10 mouse cellular contexts compared by ENCODE assay signal in the genomic region with DNA sequence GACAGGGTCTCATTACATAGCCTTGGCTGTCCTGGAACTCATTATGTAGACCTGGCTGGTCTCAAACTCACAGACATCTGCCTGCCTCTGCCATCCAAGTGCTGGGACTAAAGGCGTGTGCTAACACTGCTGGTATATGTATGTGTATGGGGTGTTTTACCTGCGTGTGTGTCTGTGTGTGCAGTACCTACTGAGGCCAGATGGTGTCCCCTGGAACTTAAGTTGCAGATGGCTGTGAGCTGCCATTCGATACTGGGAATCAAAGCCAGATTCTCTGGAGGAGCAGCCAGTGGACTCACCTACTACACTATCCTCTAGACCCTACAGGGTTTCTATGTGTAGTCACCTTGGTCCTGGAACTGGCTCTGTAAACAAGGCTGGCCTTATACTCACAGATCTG. TPM values are rescaled to one million over a fixed set of nuclear protein-coding genes. Genes with fewer than 3 reads are reported as not detected.
DNase-seq lines count a peak whose midpoint lies in the region; ATAC-seq and TF ChIP-seq lines count a peak whose summit lies in the region.
"Had no signal": no experiment of that assay in that cellular context is flagged by ENCODE, and none has a peak within 500 bp of the region (broad histone marks: within the 10 kb centered on the region; RNA-seq: fewer than 3 reads in every experiment).

No protein-coding gene starts in this region.

- peaks cover 26% of the 10 kb centered on the region for H3K4me1 ChIP-seq in hindbrain, embryonic 10.5 days (replicated peaks)
- H3K4me1 ChIP-seq in hindbrain, embryonic 12.5 days, result peaks cover 20% of the 10 kb centered on the region
- H3K4me1 ChIP-seq in G1E (ENCODE audit: insufficient read depth, low read depth, low read length), result peaks cover 50% of the 10 kb centered on the region

- TF ChIP-seq CTCF in G1E (IDR thresholded peaks at IDR 0.05; ENCODE audit: low read depth, low read length), result peak; percentile 54

- peaks cover 64% of the 10 kb centered on the region for H3K36me3 ChIP-seq in hindbrain, embryonic 10.5 days
- peaks cover 52% of the 10 kb centered on the region for H3K36me3 ChIP-seq in hindbrain, embryonic 12.5 days
- H3K36me3 ChIP-seq in G1E (replicated peaks), result peaks cover 69% of the 10 kb centered on the region

- no peaks in the 10 kb centered on the region for H3K9me3 ChIP-seq in hindbrain, embryonic 10.5 days
- H3K9me3 ChIP-seq in hindbrain, embryonic 12.5 days (replicated peaks), result no peaks in the 10 kb centered on the region
- H3K9me3 ChIP-seq in G1E (replicated peaks), result no peaks in the 10 kb centered on the region

- 79% methylated on average over 3 of the region's 3 CpGs for WGBS in hindbrain, embryonic 10.5 days
- 73% methylated on average over 3 of the region's 3 CpGs for WGBS in hindbrain, embryonic 12.5 days

- H3K4me2 ChIP-seq in hindbrain, embryonic 12.5 days (replicated peaks), result no peak overlapping the region

- H3K27ac ChIP-seq in hindbrain, embryonic 10.5 days, result no peak overlapping the region
- no peak overlapping the region for H3K27ac ChIP-seq in hindbrain, embryonic 12.5 days

- no peak for ATAC-seq in hindbrain, embryonic 12.5 days (ENCODE audit: low FRiP score)
- no peak for ATAC-seq in G1E (ENCODE audit: extremely low read depth, insufficient number of reproducible peaks, low FRiP score, poor library complexity, severe bottlenecking)

- no peak overlapping the region for H3K4me3 ChIP-seq in hindbrain, embryonic 10.5 days
- no peak overlapping the region for H3K4me3 ChIP-seq in hindbrain, embryonic 12.5 days
- no peak overlapping the region for H3K4me3 ChIP-seq in G1E (ENCODE audit: low read depth, low read length)

- no peaks in the 10 kb centered on the region for H3K27me3 ChIP-seq in hindbrain, embryonic 10.5 days (ENCODE audit: insufficient read depth, poor library complexity, severe bottlenecking)
- H3K27me3 ChIP-seq in hindbrain, embryonic 12.5 days, result no peaks in the 10 kb centered on the region
- no peaks in the 10 kb centered on the region for H3K27me3 ChIP-seq in G1E (ENCODE audit: insufficient read depth, low read length)

- no peak overlapping the region for H3K9ac ChIP-seq in hindbrain, embryonic 12.5 days

- DNase-seq in hindbrain, embryonic 10.5 days (ENCODE audit: low spot score), result peak; percentile 32
- DNase-seq in 416B (ENCODE audit: low read depth), result peak; percentile 70
- DNase-seq in G1E (ENCODE audit: low spot score), result no peak
- DNase-seq in kidney, adult 8-10 months, result peak; percentile 34 to 67
- DNase-seq in ovary, adult 18-20 months (ENCODE audit: low spot score), result no peak
- DNase-seq in gastrocnemius, postnatal 10 days, result no peak
- no peak for DNase-seq in heart, adult 9 months (ENCODE audit: low spot score in 2 of 2)

RNA-seq across cellular contexts. Expression of a gene that starts 3.8 kb away (rescaled TPM):
- polyA plus RNA-seq in hindbrain, embryonic 10.5 days (2016; fragmentation: Nextera tagmentation; extraction: Ambion mirVana), result 80.7 and 93.1 TPM in 2 replicates
- 103 and 107 TPM in 2 replicates for polyA plus RNA-seq in hindbrain, embryonic 12.5 days (2016; fragmentation: Nextera tagmentation; extraction: Ambion mirVana)
- total RNA-seq in G1E (2014; fragmentation: Nextera tagmentation), result 68.8 and 98.0 TPM in 2 replicates
- total RNA-seq in G1E (2017), result 19.8 and 30.8 TPM in 2 replicates
- polyA plus RNA-seq in G1E (2012), result 92.1 and 98.8 TPM in 2 replicates
- 10 to 100 TPM; 59.0 to 65.0 TPM for total RNA-seq in gastrocnemius, postnatal 10 days (2021)

RNA-seq across cellular contexts. Expression of a gene that starts 17.5 kb away (rescaled TPM):
- polyA plus RNA-seq in hindbrain, embryonic 10.5 days (2016; fragmentation: Nextera tagmentation; extraction: Ambion mirVana), result 0.08 TPM in 1 of 2 replicates, not detected in the other
- polyA plus RNA-seq in hindbrain, embryonic 12.5 days (2016; fragmentation: Nextera tagmentation; extraction: Ambion mirVana), result not detected in 2 replicates
- total RNA-seq in G1E (2014; fragmentation: Nextera tagmentation) (not detected in 2 replicates), G1E (2017) (not detected in 2 replicates)
- 0.29 and 0.44 TPM in 2 replicates for polyA plus RNA-seq in G1E (2012)
- total RNA-seq in gastrocnemius, postnatal 10 days (2021), result not detected
- total RNA-seq: common myeloid progenitor, adult 5-6 weeks had no signal
- polyA plus RNA-seq: neural tube, embryonic 11.5 days had no signal

RNA-seq across cellular contexts. Expression of a gene that starts 29.6 kb away (rescaled TPM):
- polyA plus RNA-seq in hindbrain, embryonic 10.5 days (2016; fragmentation: Nextera tagmentation; extraction: Ambion mirVana), result 24.4 and 28.4 TPM in 2 replicates
- polyA plus RNA-seq in hindbrain, embryonic 12.5 days (2016; fragmentation: Nextera tagmentation; extraction: Ambion mirVana), result 19.1 and 22.7 TPM in 2 replicates
- 13.6 and 17.8 TPM in 2 replicates for total RNA-seq in G1E (2014; fragmentation: Nextera tagmentation)
- 16.8 and 19.0 TPM in 2 replicates for total RNA-seq in G1E (2017)
- polyA plus RNA-seq in G1E (2012), result 37.5 and 49.0 TPM in 2 replicates
- 10 to 100 TPM; 15.0 to 18.1 TPM for total RNA-seq in gastrocnemius, postnatal 10 days (2021)

RNA-seq across cellular contexts. Expression of a gene that starts 33.0 kb away (rescaled TPM):
- polyA plus RNA-seq in hindbrain, embryonic 10.5 days (2016; fragmentation: Nextera tagmentation; extraction: Ambion mirVana), result 187 and 223 TPM in 2 replicates
- 153 and 155 TPM in 2 replicates for polyA plus RNA-seq in hindbrain, embryonic 12.5 days (2016; fragmentation: Nextera tagmentation; extraction: Ambion mirVana)
- total RNA-seq in G1E (2014; fragmentation: Nextera tagmentation) (77.5 and 96.6 TPM in 2 replicates), G1E (2017) (14.0 and 16.5 TPM in 2 replicates)
- polyA plus RNA-seq in G1E (2012), result 367 and 482 TPM in 2 replicates
- 10 to 100 TPM; 44.7 to 53.5 TPM for total RNA-seq in gastrocnemius, postnatal 10 days (2021)

RNA-seq across cellular contexts. Expression of a gene that starts 49.2 kb away (rescaled TPM):
- polyA plus RNA-seq in hindbrain, embryonic 10.5 days (2016; fragmentation: Nextera tagmentation; extraction: Ambion mirVana), result 22.4 and 26.8 TPM in 2 replicates
- polyA plus RNA-seq in hindbrain, embryonic 12.5 days (2016; fragmentation: Nextera tagmentation; extraction: Ambion mirVana), result 42.8 and 44.2 TPM in 2 replicates
- total RNA-seq in G1E (2014; fragmentation: Nextera tagmentation) (0.53 and 2.4 TPM in 2 replicates), G1E (2017) (0.11 and 0.23 TPM in 2 replicates)
- 0.28 and 0.33 TPM in 2 replicates for polyA plus RNA-seq in G1E (2012)
- total RNA-seq in gastrocnemius, postnatal 10 days (2021), result 1 to 10 TPM; 4.4 to 5.7 TPM

Comparison
In these comparisons a context has a peak if more than half of its experiments do, and no peak if none do; other contexts are left out.
1. DNase-seq: peak in hindbrain, embryonic 10.5 days (single experiment), 416B (single experiment) and kidney, adult 8-10 months (2 of 2); none in G1E (single experiment), ovary, adult 18-20 months (single experiment), gastrocnemius, postnatal 10 days (single experiment) and heart, adult 9 months (0 of 2).